Mouse (Mus musculus) CH12.LX (cell line): Measurements from ENCODE around the gene Usp30.

Experiments used
- CTCF ChIP-seq, 2 experiments: IDR thresholded peaks in 1 of 2; conservative IDR thresholded peaks in 1 of 2; 2 replicates each; pipeline ENCODE4 v1.5.1; 2011 to 2012; ENCODE audit warnings: low read depth in 2 of 2, low read length in 2 of 2, improper control_type of control experiment in 1 of 2, inconsistent platforms in 1 of 2, mild to moderate bottlenecking in 1 of 2, moderate library complexity in 1 of 2
- JUND ChIP-seq: conservative IDR thresholded peaks from 2 replicates; pipeline ENCODE4 v1.6.1; 2011; ENCODE audit warnings: low read depth, low read length, improper control_type of control experiment
- POLR2A ChIP-seq: IDR thresholded peaks from 2 replicates; pipeline ENCODE4 v1.6.1; 2011; ENCODE audit warnings: low read depth, mild to moderate bottlenecking, improper control_type of control experiment, low read length
- SIN3A ChIP-seq: IDR thresholded peaks from 2 replicates; pipeline ENCODE4 v1.6.1; 2012; ENCODE audit warnings: low read length, improper control_type of control experiment, inconsistent platforms

DNA sequence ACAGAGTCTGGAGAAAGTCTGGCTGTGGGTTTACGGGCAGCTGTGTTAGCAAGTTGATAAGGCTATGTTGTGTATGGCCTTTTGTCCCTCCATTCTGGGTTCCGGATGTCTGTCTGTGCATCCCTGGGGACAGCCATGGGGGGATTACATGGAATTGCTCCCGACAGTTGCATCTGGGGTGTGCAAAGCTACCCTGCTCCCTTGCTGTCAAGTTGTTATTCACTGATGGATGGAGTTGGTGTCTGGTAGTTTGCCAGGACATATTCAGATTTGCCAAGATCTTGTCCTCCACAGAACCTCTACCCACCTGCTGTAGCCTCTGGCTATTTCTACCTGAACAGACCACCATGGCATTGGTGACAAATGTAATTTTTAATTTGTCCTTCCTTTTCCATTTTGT lies 19.1 kb upstream of the Usp30 start:
- TF ChIP-seq POLR2A (no peak), CTCF (conservative IDR thresholded peaks at IDR 0.05 in 1 of 2, IDR thresholded peaks at IDR 0.05 in 1 of 2; ENCODE audit: low read depth in 2 of 2, low read length in 2 of 2) (no peak), JUND (no peak), SIN3A (no peak)
